Mouse (Mus musculus): ENCODE results near the gene Rnf43. TPM values are rescaled to one million over a fixed set of nuclear protein-coding genes. Genes with fewer than 3 reads are reported as not detected.

The Rnf43 gene
- total RNA-seq, 2 experiments from 2014 or later: 0.83 to 2.1 TPM

- ATAC-seq (replicated peaks; ENCODE audit: low FRiP score, poor library complexity, severe bottlenecking): no peak
Measured at GRCm38 (mm10) chr11:87779392-87779791, 116.9 kb downstream of the Rnf43 start.

- ATAC-seq (replicated peaks; ENCODE audit: low FRiP score, poor library complexity, severe bottlenecking): no peak
Measured at GRCm38 (mm10) chr11:87780130-87780529, 117.6 kb downstream of the Rnf43 start.

Other genes with a start within 250 kb of the Rnf43 start
- gene Gm11492, start 96.1 kb upstream of the Rnf43 start, total RNA-seq (2015; ENCODE audit: low replicate concordance): not detected in 2 replicates
- not detected in 2 replicates for gene Gm11492, start 96.1 kb upstream of the Rnf43 start, total RNA-seq (2017; ENCODE audit: low replicate concordance)
- not detected in 2 replicates for gene Sept4, start 93.8 kb upstream of the Rnf43 start, total RNA-seq (2015; ENCODE audit: low replicate concordance)
- gene Sept4, start 93.8 kb upstream of the Rnf43 start, total RNA-seq (2017; ENCODE audit: low replicate concordance): 2.7 and 4.7 TPM in 2 replicates
- 5.4 and 15.1 TPM in 2 replicates for gene Mtmr4, start 70.6 kb upstream of the Rnf43 start, total RNA-seq (2015; ENCODE audit: low replicate concordance)
- 13.1 and 15.1 TPM in 2 replicates for gene Mtmr4, start 70.6 kb upstream of the Rnf43 start, total RNA-seq (2017; ENCODE audit: low replicate concordance)
- not detected in 2 replicates for gene Hsf5, start 45.6 kb upstream of the Rnf43 start, total RNA-seq (2015; ENCODE audit: low replicate concordance)
- not detected in 2 replicates for gene Hsf5, start 45.6 kb upstream of the Rnf43 start, total RNA-seq (2017; ENCODE audit: low replicate concordance)
- gene Supt4a, start 74.8 kb downstream of the Rnf43 start, total RNA-seq (2015; ENCODE audit: low replicate concordance): 101 and 170 TPM in 2 replicates
- gene Supt4a, start 74.8 kb downstream of the Rnf43 start, total RNA-seq (2017; ENCODE audit: low replicate concordance): 27.0 and 66.5 TPM in 2 replicates
- 6.7 and 8.6 TPM in 2 replicates for gene Tspoap1, start 97.8 kb downstream of the Rnf43 start, total RNA-seq (2015; ENCODE audit: low replicate concordance)
- gene Tspoap1, start 97.8 kb downstream of the Rnf43 start, total RNA-seq (2017; ENCODE audit: low replicate concordance): 9.2 and 21.3 TPM in 2 replicates
- 946 and 1,145 TPM in 2 replicates for gene Mpo, start 130.9 kb downstream of the Rnf43 start, total RNA-seq (2015; ENCODE audit: low replicate concordance)
- 341 and 501 TPM in 2 replicates for gene Mpo, start 130.9 kb downstream of the Rnf43 start, total RNA-seq (2017; ENCODE audit: low replicate concordance)
- gene Lpo, start 165.6 kb downstream of the Rnf43 start, total RNA-seq (2015; ENCODE audit: low replicate concordance): not detected in 2 replicates
- gene Lpo, start 165.6 kb downstream of the Rnf43 start, total RNA-seq (2017; ENCODE audit: low replicate concordance): not detected in 2 replicates
- gene Mks1, start 190.5 kb downstream of the Rnf43 start, total RNA-seq (2015; ENCODE audit: low replicate concordance): not detected in 2 replicates
- gene Mks1, start 190.5 kb downstream of the Rnf43 start, total RNA-seq (2017; ENCODE audit: low replicate concordance): not detected in 2 replicates
- 13.0 and 18.4 TPM in 2 replicates for gene Epx, start 212.8 kb downstream of the Rnf43 start, total RNA-seq (2015; ENCODE audit: low replicate concordance)
- 10.3 and 15.8 TPM in 2 replicates for gene Epx, start 212.8 kb downstream of the Rnf43 start, total RNA-seq (2017; ENCODE audit: low replicate concordance)
- gene Olfr462, start 229.5 kb downstream of the Rnf43 start, total RNA-seq (2015; ENCODE audit: low replicate concordance): not detected in 2 replicates
- gene Olfr462, start 229.5 kb downstream of the Rnf43 start, total RNA-seq (2017; ENCODE audit: low replicate concordance): not detected in 2 replicates
- gene Olfr463, start 234.7 kb downstream of the Rnf43 start, total RNA-seq (2015; ENCODE audit: low replicate concordance): not detected in 2 replicates
- not detected in 2 replicates for gene Olfr463, start 234.7 kb downstream of the Rnf43 start, total RNA-seq (2017; ENCODE audit: low replicate concordance)

All from erythroid progenitor cell, adult 5-6 weeks (primary cell).